Mouse (Mus musculus) lung, postnatal 0 days (tissue): Measurements from ENCODE around the gene Tlr5.

ENCODE experiments used
- CTCF ChIP-seq: IDR thresholded peaks from 2 replicates; pipeline ENCODE4 v1.5.1; 2016; ENCODE audit warnings: antibody characterized with exemption, mild to moderate bottlenecking
- EP300 ChIP-seq: IDR thresholded peaks from 2 replicates; pipeline ENCODE4 v1.6.1; 2016; ENCODE audit warnings: antibody characterized with exemption, mild to moderate bottlenecking, control low read depth

DNA sequence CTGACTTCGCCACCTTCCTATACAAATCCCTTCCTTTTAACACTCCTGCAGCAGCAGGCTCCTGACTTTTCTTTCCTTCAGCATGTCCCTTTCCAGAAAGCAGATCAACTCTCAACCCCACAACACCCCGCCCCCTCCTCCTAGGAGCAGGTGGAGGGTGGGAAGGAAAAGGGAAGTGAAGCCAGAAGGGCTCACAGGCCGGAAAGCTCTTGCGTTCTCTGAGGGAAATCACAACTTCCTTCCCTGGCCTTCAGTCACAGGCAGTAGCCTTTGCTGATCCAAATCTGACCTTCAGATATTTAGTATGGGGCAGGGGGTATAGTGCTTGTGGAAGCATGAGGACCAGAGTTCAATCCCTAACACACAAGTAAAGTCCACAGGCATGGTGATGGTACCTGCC, 921 bp upstream of the Tlr5 start:
- TF ChIP-seq CTCF: no peak
- no peak for TF ChIP-seq EP300
